9 mouse cellular contexts compared by ENCODE assay signal in genomic region chr5:130811266-130811665, GRCm38 (mm10).
A peak's percentile ranks its signal among the peaks of the same experiment; 100 is the strongest.
DNase-seq lines count a peak whose midpoint lies in the region; ATAC-seq and TF ChIP-seq lines count a peak whose summit lies in the region.
"Had no signal": no experiment of that assay in that cellular context is flagged by ENCODE, and none has a peak within 500 bp of the region (broad histone marks: within the 10 kb centered on the region; RNA-seq: fewer than 3 reads in every experiment).

No protein-coding gene starts in this region.

- no peaks in the 10 kb centered on the region for H3K36me3 ChIP-seq in limb, embryonic 14.5 days (ENCODE audit: control insufficient read depth, insufficient read depth, low read length)

- 24% methylated on average over 3 of the region's 3 CpGs for WGBS in limb, embryonic 14.5 days

- no peak for ATAC-seq in limb, embryonic 14.5 days (ENCODE audit: low FRiP score, low read depth)
- no peak for ATAC-seq in megakaryocyte progenitor cell, adult 5-6 weeks (replicated peaks; ENCODE audit: poor library complexity)
- no peak for ATAC-seq in monocyte, adult 5-6 weeks (replicated peaks; ENCODE audit: insufficient number of reproducible peaks, low FRiP score, low TSS enrichment, poor library complexity, severe bottlenecking)

- H3K27me3 ChIP-seq in limb, embryonic 14.5 days (ENCODE audit: control insufficient read depth, insufficient read depth, low read length): no peaks in the 10 kb centered on the region

- TF ChIP-seq POLR2A in limb, embryonic 14.5 days (IDR thresholded peaks at IDR 0.05; ENCODE audit: borderline replicate concordance, extremely low read depth, insufficient read depth, insufficient read length): no peak

- 0 out of 2 replicates have a peak, but pooled peaks cover 4% of the 10 kb centered on the region for H3K9me3 ChIP-seq in limb, embryonic 14.5 days (ENCODE audit: control insufficient read depth, low read length)

- DNase-seq in heart, postnatal 4 days: peak; percentile 51
- no peak for DNase-seq in heart, adult 9 months (ENCODE audit: low spot score in 2 of 2)
- DNase-seq in urinary bladder, postnatal 14 days (ENCODE audit: low spot score): peak; percentile 10
- DNase-seq in urinary bladder, adult 2 months (ENCODE audit: low spot score): no peak
- DNase-seq in embryo, embryonic 10 days (ENCODE audit: low spot score): peak; percentile 39
- DNase-seq in limb, embryonic 14.5 days (ENCODE audit: low spot score): peak; percentile 47

- no peak overlapping the region for H3K4me3 ChIP-seq in limb, embryonic 14.5 days (replicated peaks; ENCODE audit: low read length)

- no peak overlapping the region for H3K4me2 ChIP-seq in limb, embryonic 14.5 days (replicated peaks; ENCODE audit: low read depth, low read length, severe bottlenecking)

- no peak overlapping the region for H3K9ac ChIP-seq in limb, embryonic 14.5 days (ENCODE audit: low read depth, low read length, severe bottlenecking)

- H3K27ac ChIP-seq in limb, embryonic 14.5 days (replicated peaks; ENCODE audit: low read depth, low read length): no peak overlapping the region
- H3K27ac ChIP-seq: macrophage had no signal

- H3K4me1 ChIP-seq in limb, embryonic 14.5 days (ENCODE audit: control insufficient read depth, insufficient read depth, low read length): no peaks in the 10 kb centered on the region

Comparison
In these comparisons a context has a peak if more than half of its experiments do, and no peak if none do; other contexts are left out.
1. DNase-seq: peak in heart, postnatal 4 days (single experiment), urinary bladder, postnatal 14 days (single experiment), embryo, embryonic 10 days (single experiment) and limb, embryonic 14.5 days (single experiment); none in heart, adult 9 months (0 of 2) and urinary bladder, adult 2 months (single experiment).